Mouse (Mus musculus): Measurements from ENCODE around the gene Asxl2. TPM values are rescaled to one million over a fixed set of nuclear protein-coding genes. Genes with fewer than 3 reads are reported as not detected.
"Not testable (repeated sequence)": the region's sequence is repeated elsewhere in the genome, so short reads cannot be mapped to it uniquely, and the experiment has no call there.

The Asxl2 gene
- polyA plus RNA-seq, 1 experiment = 5.9 TPM

- Histone ChIP-seq H3K4me3 (ENCODE audit: insufficient read depth, poor library complexity, severe bottlenecking) (no peak overlapping the region), H3K79me2 (ENCODE audit: control insufficient read depth, insufficient read depth) (no peaks in the 10 kb centered on the region)
Measured at GRCm38 (mm10) chr12:3518665-3519297, 92.1 kb downstream of the Asxl2 start.

GRCm38 (mm10) chr12:3521806-3522205, 95.1 kb downstream of the Asxl2 start:
- not testable (repeated sequence) for H3K4me3 ChIP-seq (ENCODE audit: insufficient read depth, poor library complexity, severe bottlenecking); H3K79me2 ChIP-seq (ENCODE audit: control insufficient read depth, insufficient read depth); H3K79me3 ChIP-seq (ENCODE audit: low read depth); H3K27me3 ChIP-seq (ENCODE audit: control insufficient read depth, insufficient read depth, insufficient read length); H3ac ChIP-seq (ENCODE audit: control insufficient read depth, insufficient read length, low read depth); H3K36me3 ChIP-seq (ENCODE audit: control insufficient read depth, insufficient read depth)

More at GRCm38 (mm10) chr12:3518665-3519297, 92.1 kb downstream of the Asxl2 start:
- Histone ChIP-seq H3K36me3 (ENCODE audit: control insufficient read depth, insufficient read depth) (no peaks in the 10 kb centered on the region), H3K27me3 (ENCODE audit: control insufficient read depth, insufficient read depth, insufficient read length) (no peaks in the 10 kb centered on the region), H3ac (ENCODE audit: control insufficient read depth, insufficient read length, low read depth) (no peak overlapping the region), H3K79me3 (ENCODE audit: low read depth) (no peaks in the 10 kb centered on the region)
- TF ChIP-seq MAX (IDR thresholded peaks at IDR 0.05) (no peak), FOSL1 (IDR thresholded peaks at IDR 0.05; ENCODE audit: insufficient read depth, low read length, poor library complexity, severe bottlenecking) (no peak), USF1 (IDR thresholded peaks at IDR 0.05; ENCODE audit: low read depth) (no peak), MYOD1 (IDR thresholded peaks at IDR 0.05; ENCODE audit: control insufficient read depth, insufficient read length, low read depth) (no peak), MYOG (IDR thresholded peaks at IDR 0.05; ENCODE audit: control insufficient read depth, extremely low read depth, insufficient read length) (no peak), CTCF (IDR thresholded peaks at IDR 0.05; ENCODE audit: control insufficient read depth, insufficient read depth, insufficient read length) (no peak), CEBPB (IDR thresholded peaks at IDR 0.05; ENCODE audit: low read depth) (no peak)

- Histone ChIP-seq H3K4me3 (ENCODE audit: insufficient read depth, poor library complexity, severe bottlenecking) (no peak overlapping the region), H3K27me3 (ENCODE audit: control insufficient read depth, insufficient read depth, insufficient read length) (no peaks in the 10 kb centered on the region), H3K79me2 (ENCODE audit: control insufficient read depth, insufficient read depth) (no peaks in the 10 kb centered on the region), H3K36me3 (ENCODE audit: control insufficient read depth, insufficient read depth) (no peaks in the 10 kb centered on the region), H3ac (ENCODE audit: control insufficient read depth, insufficient read length, low read depth) (no peak overlapping the region), H3K79me3 (ENCODE audit: low read depth) (no peaks in the 10 kb centered on the region)
- TF ChIP-seq MYOD1 (IDR thresholded peaks at IDR 0.05; ENCODE audit: control insufficient read depth, insufficient read length, low read depth) = no peak
Measured at GRCm38 (mm10) chr12:3525536-3525935, 98.9 kb downstream of the Asxl2 start.

GRCm38 (mm10) chr12:3535446-3535845, 108.8 kb downstream of the Asxl2 start:
- H3K79me2 ChIP-seq (ENCODE audit: control insufficient read depth, insufficient read depth); H3ac ChIP-seq (ENCODE audit: control insufficient read depth, insufficient read length, low read depth); H3K36me3 ChIP-seq (ENCODE audit: control insufficient read depth, insufficient read depth); H3K4me3 ChIP-seq (ENCODE audit: insufficient read depth, poor library complexity, severe bottlenecking); H3K79me3 ChIP-seq (ENCODE audit: low read depth); H3K27me3 ChIP-seq (ENCODE audit: control insufficient read depth, insufficient read depth, insufficient read length): not testable (repeated sequence)

- Histone ChIP-seq H3K79me3 (ENCODE audit: low read depth) (no peaks in the 10 kb centered on the region), H3K4me3 (ENCODE audit: insufficient read depth, poor library complexity, severe bottlenecking) (no peak overlapping the region), H3K27me3 (ENCODE audit: control insufficient read depth, insufficient read depth, insufficient read length) (no peaks in the 10 kb centered on the region), H3K36me3 (ENCODE audit: control insufficient read depth, insufficient read depth) (no peaks in the 10 kb centered on the region), H3ac (ENCODE audit: control insufficient read depth, insufficient read length, low read depth) (no peak overlapping the region), H3K79me2 (ENCODE audit: control insufficient read depth, insufficient read depth) (no peaks in the 10 kb centered on the region)
- TF ChIP-seq MAX (IDR thresholded peaks at IDR 0.05) = no peak
- TF ChIP-seq CTCF (IDR thresholded peaks at IDR 0.05; ENCODE audit: control insufficient read depth, insufficient read depth, insufficient read length) = no peak
Measured at GRCm38 (mm10) chr12:3537616-3538015, 111.0 kb downstream of the Asxl2 start.

- TF ChIP-seq FOSL1 (IDR thresholded peaks at IDR 0.05; ENCODE audit: insufficient read depth, low read length, poor library complexity, severe bottlenecking) (no peak), MYOG (IDR thresholded peaks at IDR 0.05; ENCODE audit: control insufficient read depth, extremely low read depth, insufficient read length) (no peak), CTCF (IDR thresholded peaks at IDR 0.05; ENCODE audit: control insufficient read depth, insufficient read depth, insufficient read length) (no peak), MAX (IDR thresholded peaks at IDR 0.05) (no peak), USF1 (IDR thresholded peaks at IDR 0.05; ENCODE audit: low read depth) (no peak)
- Histone ChIP-seq H3K79me2 (ENCODE audit: control insufficient read depth, insufficient read depth) (no peaks in the 10 kb centered on the region), H3K36me3 (ENCODE audit: control insufficient read depth, insufficient read depth) (no peaks in the 10 kb centered on the region), H3K79me3 (ENCODE audit: low read depth) (no peaks in the 10 kb centered on the region), H3K27me3 (ENCODE audit: control insufficient read depth, insufficient read depth, insufficient read length) (no peaks in the 10 kb centered on the region), H3K4me3 (ENCODE audit: insufficient read depth, poor library complexity, severe bottlenecking) (no peak overlapping the region), H3ac (ENCODE audit: control insufficient read depth, insufficient read length, low read depth) (no peak overlapping the region)
Measured at GRCm38 (mm10) chr12:3538036-3538435, 111.4 kb downstream of the Asxl2 start.

- TF ChIP-seq MYOD1 (IDR thresholded peaks at IDR 0.05; ENCODE audit: control insufficient read depth, insufficient read length, low read depth) (no peak), MAX (IDR thresholded peaks at IDR 0.05) (no peak), FOSL1 (IDR thresholded peaks at IDR 0.05; ENCODE audit: insufficient read depth, low read length, poor library complexity, severe bottlenecking) (no peak), CEBPB (IDR thresholded peaks at IDR 0.05; ENCODE audit: low read depth) (no peak), CTCF (IDR thresholded peaks at IDR 0.05; ENCODE audit: control insufficient read depth, insufficient read depth, insufficient read length) (no peak)
- H3K27me3 ChIP-seq (ENCODE audit: control insufficient read depth, insufficient read depth, insufficient read length) = no peaks in the 10 kb centered on the region
- H3K79me3 ChIP-seq (ENCODE audit: low read depth) = no peaks in the 10 kb centered on the region
- H3ac ChIP-seq (ENCODE audit: control insufficient read depth, insufficient read length, low read depth) = no peak overlapping the region
- H3K36me3 ChIP-seq (ENCODE audit: control insufficient read depth, insufficient read depth) = no peaks in the 10 kb centered on the region
- H3K4me3 ChIP-seq (ENCODE audit: insufficient read depth, poor library complexity, severe bottlenecking) = no peak overlapping the region
- no peaks in the 10 kb centered on the region for H3K79me2 ChIP-seq (ENCODE audit: control insufficient read depth, insufficient read depth)
Measured at GRCm38 (mm10) chr12:3539605-3540004, 112.9 kb downstream of the Asxl2 start.
